Mouse (Mus musculus) erythroblast, embryonic 14.5 days (primary cell): ENCODE measurements at regions not wholly inside any gene's neighbourhood (a gene's known extent, or its start where the extent isn't known, plus 50 kb on each side); places are given as distances from the start of the nearest gene placed in this dataset.

Experiments
- H3K27me3 ChIP-seq: 2 replicates; pipeline ENCODE4 v1.6.1; 2012; ENCODE audit warnings: inconsistent platforms; ENCODE audit not compliant: control insufficient read depth
- H3K36me3 ChIP-seq: 2 replicates; pipeline ENCODE4 v1.6.1; 2012; ENCODE audit warnings: mild to moderate bottlenecking, inconsistent platforms; ENCODE audit not compliant: control insufficient read depth
- H3K4me1 ChIP-seq: 2 replicates; pipeline ENCODE4 v1.6.1; 2012; ENCODE audit warnings: inconsistent platforms; ENCODE audit not compliant: control insufficient read depth
- H3K4me3 ChIP-seq: replicated peaks from 2 replicates; pipeline ENCODE3; 2012; ENCODE audit warnings: moderate library complexity, mild to moderate bottlenecking, inconsistent platforms
- H3K9me3 ChIP-seq: 2 replicates; pipeline ENCODE4 v1.6.1; 2012; ENCODE audit warnings: low read length, inconsistent platforms, mixed read lengths; ENCODE audit not compliant: control insufficient read depth
- GATA1 ChIP-seq: IDR thresholded peaks from 2 replicates; pipeline ENCODE4 v1.6.1; 2012; ENCODE audit warnings: low read length, inconsistent platforms, mixed read lengths
- TAL1 ChIP-seq: IDR thresholded peaks from 3 replicates; pipeline ENCODE4 v1.6.1; 2012; ENCODE audit warnings: low read length, inconsistent platforms, mixed read lengths

DNA sequence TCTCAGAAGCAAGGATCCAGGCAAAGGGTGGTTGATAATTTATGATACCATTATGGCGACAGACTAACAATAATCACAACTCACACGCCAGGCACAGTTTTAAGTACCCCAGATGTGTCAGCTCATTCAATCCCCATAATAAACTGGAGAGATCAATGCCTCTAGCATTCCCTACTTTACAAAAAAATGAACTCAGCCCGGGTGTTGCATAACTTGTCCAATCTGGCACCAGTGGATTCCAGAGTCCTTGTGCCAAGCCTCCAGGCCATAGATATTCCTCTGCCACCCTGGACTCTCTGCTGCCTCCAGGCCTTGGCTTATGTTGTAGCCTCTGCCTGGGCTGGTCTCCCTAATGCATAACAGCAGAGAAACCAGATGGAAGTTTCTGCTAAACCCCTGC, 185.0 kb downstream of the CK137956 start:
- TF ChIP-seq TAL1: no peak
- no peak for TF ChIP-seq GATA1
- Histone ChIP-seq H3K9me3 (peaks cover 59% of the 10 kb centered on the region), H3K36me3 (no peaks in the 10 kb centered on the region), H3K4me1 (no peaks in the 10 kb centered on the region), H3K4me3 (no peak overlapping the region), H3K27me3 (no peaks in the 10 kb centered on the region)

DNA sequence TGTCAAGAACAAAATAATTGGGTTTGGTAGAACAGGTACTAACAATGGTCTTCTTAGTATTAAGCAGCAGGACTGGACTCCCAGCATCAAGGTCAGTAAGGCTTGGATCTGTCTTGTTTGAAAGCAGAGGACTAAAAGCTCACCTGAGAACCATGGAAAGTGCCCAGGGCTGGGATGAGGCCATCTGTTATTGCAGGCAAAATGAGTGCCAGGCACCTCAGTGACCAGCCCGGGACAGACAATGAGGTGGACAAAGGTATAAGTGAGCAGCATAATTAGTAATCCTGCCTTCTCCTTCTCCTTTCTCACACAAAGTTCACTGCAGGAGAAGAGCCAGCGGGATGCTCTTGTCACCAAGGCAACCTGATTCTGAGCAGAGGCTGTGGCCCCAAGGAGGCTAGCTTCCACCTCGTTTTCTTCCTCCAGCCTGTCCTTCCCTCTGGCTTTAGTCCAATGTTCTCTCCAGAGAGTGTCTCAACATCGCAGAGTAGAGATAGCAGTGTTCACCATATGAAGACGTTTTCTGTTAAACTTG, 198.7 kb downstream of the CK137956 start:
- no peaks in the 10 kb centered on the region for H3K36me3 ChIP-seq
- H3K4me3 ChIP-seq: no peak overlapping the region
- no peaks in the 10 kb centered on the region for H3K27me3 ChIP-seq
- no peak for TF ChIP-seq TAL1
- H3K9me3 ChIP-seq: peaks cover 60% of the 10 kb centered on the region
- H3K4me1 ChIP-seq: no peaks in the 10 kb centered on the region

GRCm38 (mm10) chr4:127763736-127764135, 207.0 kb downstream of the CK137956 start:
- Histone ChIP-seq H3K4me3 (no peak overlapping the region), H3K9me3 (peaks cover 82% of the 10 kb centered on the region)
- TF ChIP-seq TAL1 (no peak), GATA1 (no peak)

GRCm38 (mm10) chr4:127758961-127759360, 211.8 kb downstream of the CK137956 start:
- Histone ChIP-seq H3K9me3 (peaks cover 80% of the 10 kb centered on the region), H3K27me3 (no peaks in the 10 kb centered on the region), H3K4me1 (no peaks in the 10 kb centered on the region), H3K36me3 (no peaks in the 10 kb centered on the region), H3K4me3 (no peak overlapping the region)
- TF ChIP-seq GATA1: no peak
- TF ChIP-seq TAL1: no peak

More at GRCm38 (mm10) chr4:127763736-127764135, 207.0 kb downstream of the CK137956 start:
- H3K27me3 ChIP-seq: no peaks in the 10 kb centered on the region
- no peaks in the 10 kb centered on the region for H3K36me3 ChIP-seq
- H3K4me1 ChIP-seq: no peaks in the 10 kb centered on the region

- Histone ChIP-seq H3K27me3 (no peaks in the 10 kb centered on the region), H3K36me3 (no peaks in the 10 kb centered on the region), H3K4me3 (no peak overlapping the region), H3K4me1 (no peaks in the 10 kb centered on the region), H3K9me3 (peaks cover 69% of the 10 kb centered on the region)
- TF ChIP-seq GATA1: no peak
- TF ChIP-seq TAL1: no peak
These were observed 214.5 kb downstream of the CK137956 start for GRCm38 (mm10) chr4:127756238-127756637.

GRCm38 (mm10) chr4:127750781-127751180, 220.0 kb downstream of the CK137956 start:
- no peak overlapping the region for H3K4me3 ChIP-seq
- TF ChIP-seq GATA1 (no peak), TAL1 (no peak)
- H3K36me3 ChIP-seq: no peaks in the 10 kb centered on the region
- no peaks in the 10 kb centered on the region for H3K27me3 ChIP-seq
- peaks cover 62% of the 10 kb centered on the region for H3K9me3 ChIP-seq
- no peaks in the 10 kb centered on the region for H3K4me1 ChIP-seq

- Histone ChIP-seq H3K9me3 (peaks cover 62% of the 10 kb centered on the region), H3K4me1 (no peaks in the 10 kb centered on the region), H3K27me3 (no peaks in the 10 kb centered on the region), H3K36me3 (no peaks in the 10 kb centered on the region), H3K4me3 (no peak overlapping the region)
- TF ChIP-seq GATA1: no peak
- no peak for TF ChIP-seq TAL1
These were observed 222.9 kb downstream of the CK137956 start for GRCm38 (mm10) chr4:127747876-127748275.

GRCm38 (mm10) chr4:127736781-127737180, 234.0 kb downstream of the CK137956 start:
- Histone ChIP-seq H3K9me3 (peaks cover 42% of the 10 kb centered on the region), H3K4me3 (no peak overlapping the region)

GRCm38 (mm10) chr4:127736151-127736550, 234.6 kb downstream of the CK137956 start:
- H3K9me3 ChIP-seq: peaks cover 40% of the 10 kb centered on the region
- H3K36me3 ChIP-seq: no peaks in the 10 kb centered on the region
- H3K4me1 ChIP-seq: no peaks in the 10 kb centered on the region
- no peak overlapping the region for H3K4me3 ChIP-seq
- no peaks in the 10 kb centered on the region for H3K27me3 ChIP-seq
- no peak for TF ChIP-seq TAL1
- TF ChIP-seq GATA1: no peak

More at GRCm38 (mm10) chr4:127736781-127737180, 234.0 kb downstream of the CK137956 start:
- TF ChIP-seq TAL1 (no peak), GATA1 (no peak)
- H3K27me3 ChIP-seq: no peaks in the 10 kb centered on the region
- H3K4me1 ChIP-seq: no peaks in the 10 kb centered on the region
- no peaks in the 10 kb centered on the region for H3K36me3 ChIP-seq

- no peaks in the 10 kb centered on the region for H3K36me3 ChIP-seq
- no peak overlapping the region for H3K4me3 ChIP-seq
- H3K27me3 ChIP-seq: no peaks in the 10 kb centered on the region
- no peaks in the 10 kb centered on the region for H3K4me1 ChIP-seq
- no peak for TF ChIP-seq GATA1
- TF ChIP-seq TAL1: no peak
- H3K9me3 ChIP-seq: peaks cover 38% of the 10 kb centered on the region
These were observed 236.1 kb downstream of the CK137956 start for GRCm38 (mm10) chr4:127734641-127735040.
